Mouse (Mus musculus) layer of hippocampus, postnatal 10 days (tissue): ENCODE measurements around the gene Itpr2. TPM values are rescaled to one million over a fixed set of nuclear protein-coding genes. Genes with fewer than 3 reads are reported as not detected.

Source experiments
- DNase-seq, 2 experiments: peaks; one replicate each; pipeline ENCODE4 v3.0.0; 2021; ENCODE audit warnings: low spot score in 2 of 2
- total RNA-seq, 2 experiments: library from RNA; stranded (reverse); gene quantifications; 2 replicates each; pipeline ENCODE4 v1.2.3; 2021

The Itpr2 gene
- total RNA-seq, 2 experiments from 2014 or later = 27.2 to 28.7 TPM

DNA sequence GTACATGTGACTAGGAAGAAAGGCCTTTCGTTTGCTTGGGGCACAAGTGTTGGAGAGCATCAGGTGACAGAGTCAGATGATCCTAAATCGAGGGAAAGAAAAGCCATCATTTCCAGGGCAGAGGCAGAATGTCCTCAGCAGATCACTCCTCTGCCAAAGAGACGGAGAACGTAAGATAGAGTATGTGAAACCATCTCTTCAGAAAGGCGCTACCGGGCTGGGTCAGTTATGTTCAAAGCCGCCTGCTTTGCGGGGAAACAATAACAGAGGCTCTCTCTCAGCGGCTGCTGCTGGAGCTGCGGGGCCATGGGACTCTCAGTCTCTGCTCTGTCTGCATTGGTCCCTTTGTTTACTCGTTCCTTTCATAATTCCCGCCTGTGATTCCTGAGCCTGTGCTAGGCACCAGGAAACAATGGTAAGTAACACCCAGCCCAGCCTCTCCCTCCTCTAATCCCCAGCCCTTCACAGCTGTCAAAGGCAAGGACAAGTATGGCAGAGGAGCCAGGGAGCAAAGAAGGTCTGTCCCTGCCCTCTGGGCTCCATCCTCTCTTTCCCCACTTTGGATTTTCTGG lies 387.2 kb downstream of the Itpr2 start:
- DNase-seq = no peak

DNA sequence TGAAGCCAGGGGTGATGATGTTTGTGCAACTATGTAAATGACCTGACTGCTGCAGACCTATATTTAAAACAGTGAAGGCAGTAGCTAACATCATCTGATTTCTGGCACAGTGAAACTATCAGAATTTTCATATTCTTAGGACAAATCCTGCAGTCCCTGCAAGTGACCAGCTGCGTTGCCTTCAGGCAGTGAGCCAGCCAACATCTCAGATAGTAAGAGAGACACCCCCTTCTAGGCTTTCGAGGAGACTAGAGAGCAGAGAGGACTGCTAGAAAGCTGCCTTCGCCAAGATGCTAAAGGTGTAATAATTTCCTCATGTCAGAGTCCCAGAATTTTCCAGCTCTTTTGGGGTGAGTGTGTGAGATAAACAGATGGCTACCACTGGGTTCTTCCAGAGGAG lies 388.0 kb downstream of the Itpr2 start:
- DNase-seq = no peak

DNA sequence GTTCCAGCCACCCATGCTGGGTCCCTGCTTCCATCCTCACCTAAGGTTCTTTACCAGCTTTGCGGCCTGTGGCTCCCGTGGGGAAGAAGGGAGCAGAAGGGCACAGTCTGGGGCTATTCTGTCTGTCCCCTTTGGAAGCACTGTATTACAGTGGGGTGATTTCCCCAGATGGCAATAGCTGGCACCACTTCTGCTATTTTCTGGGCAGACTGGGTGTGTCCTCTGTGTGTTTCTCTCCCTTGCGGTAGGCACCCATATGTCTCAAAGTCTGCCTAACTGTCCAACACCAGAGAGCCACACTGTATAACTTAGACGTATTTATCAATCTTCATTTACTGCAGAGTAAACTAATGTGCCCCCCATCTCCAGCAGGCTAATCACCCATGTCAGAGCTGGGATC lies 388.9 kb downstream of the Itpr2 start:
- DNase-seq = no peak

DNA sequence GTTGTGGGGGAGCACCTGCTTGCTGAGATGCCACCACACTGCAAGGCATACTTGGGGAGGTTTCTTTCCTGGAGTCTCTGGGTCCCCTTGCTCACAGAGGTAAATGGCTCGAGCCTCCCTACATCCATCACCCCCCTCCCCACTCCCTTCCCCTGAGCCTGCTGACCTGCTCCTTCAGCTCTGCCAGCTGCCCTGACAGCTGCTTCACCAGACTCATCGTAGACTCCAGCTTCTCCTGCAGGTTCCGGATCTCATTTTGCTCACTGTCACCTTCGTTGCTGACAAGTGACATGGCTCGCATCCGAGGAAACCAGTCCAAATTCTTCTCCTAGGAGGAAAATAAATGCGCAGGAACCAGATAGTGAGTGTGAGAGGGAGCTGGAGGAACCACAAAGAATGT lies 389.8 kb downstream of the Itpr2 start:
- DNase-seq = no peak

DNA sequence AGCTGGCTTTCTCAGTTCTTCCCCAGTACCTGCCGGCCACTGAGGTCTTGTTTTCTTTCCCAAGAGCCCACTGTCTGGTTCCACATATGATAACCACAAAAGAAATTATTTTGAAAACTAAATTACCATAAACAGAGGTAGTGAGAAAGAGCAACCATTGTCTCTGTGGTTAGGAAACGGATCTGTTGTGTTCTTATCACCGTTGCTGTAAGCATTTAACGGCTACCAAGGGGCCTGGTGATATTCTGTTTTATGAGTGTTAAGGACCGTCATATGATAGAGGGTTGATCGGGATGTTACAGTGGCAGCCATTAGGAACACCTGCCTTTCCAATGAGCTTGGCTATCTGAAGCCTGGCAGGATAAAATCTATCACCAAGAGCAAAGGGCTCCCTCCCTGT lies 390.2 kb downstream of the Itpr2 start:
- DNase-seq = no peak

DNA sequence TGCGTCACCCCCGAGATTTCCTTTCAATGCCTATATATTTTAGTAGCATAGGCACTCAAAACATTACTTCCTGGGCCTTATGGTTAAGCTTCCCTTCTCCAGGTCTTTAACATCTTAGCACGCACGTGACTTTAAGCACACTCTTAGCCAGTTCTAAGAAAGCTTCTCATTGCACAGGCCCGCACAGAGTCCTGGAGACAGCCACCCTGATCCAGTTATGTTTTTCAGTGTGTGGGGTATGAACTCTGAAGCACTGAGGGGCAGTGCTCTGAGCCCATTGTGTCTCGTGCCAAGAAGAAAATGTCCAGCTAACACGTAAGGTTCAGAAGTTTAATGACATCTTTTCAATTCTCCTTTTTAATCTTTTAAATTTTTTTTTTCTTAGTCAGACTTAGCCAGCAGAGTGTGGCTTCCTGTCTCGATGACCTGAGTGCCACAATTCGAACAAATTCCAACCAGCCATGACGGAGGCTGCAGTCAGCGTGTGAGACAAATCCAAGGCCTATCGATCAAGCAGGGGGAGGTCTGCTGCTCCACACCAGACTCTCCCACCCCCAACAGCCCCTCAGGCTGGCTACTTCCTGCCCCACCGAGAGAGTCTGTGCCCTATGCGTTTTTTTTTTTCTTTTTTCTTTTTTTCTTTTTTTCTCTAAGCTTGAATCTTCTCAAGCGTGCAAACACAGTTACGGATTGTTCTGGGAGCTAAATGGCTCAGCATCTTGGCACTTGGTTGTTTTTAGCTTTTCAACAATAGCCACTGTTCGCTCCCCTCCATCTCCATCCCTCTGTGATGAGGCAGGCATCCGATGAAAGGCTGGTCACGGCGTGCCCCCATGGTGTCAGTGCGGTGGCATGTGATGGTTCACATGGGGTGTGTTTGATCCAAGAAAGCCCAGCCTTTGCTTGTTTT lies 390.9 kb downstream of the Itpr2 start:
- no peak for DNase-seq

DNA sequence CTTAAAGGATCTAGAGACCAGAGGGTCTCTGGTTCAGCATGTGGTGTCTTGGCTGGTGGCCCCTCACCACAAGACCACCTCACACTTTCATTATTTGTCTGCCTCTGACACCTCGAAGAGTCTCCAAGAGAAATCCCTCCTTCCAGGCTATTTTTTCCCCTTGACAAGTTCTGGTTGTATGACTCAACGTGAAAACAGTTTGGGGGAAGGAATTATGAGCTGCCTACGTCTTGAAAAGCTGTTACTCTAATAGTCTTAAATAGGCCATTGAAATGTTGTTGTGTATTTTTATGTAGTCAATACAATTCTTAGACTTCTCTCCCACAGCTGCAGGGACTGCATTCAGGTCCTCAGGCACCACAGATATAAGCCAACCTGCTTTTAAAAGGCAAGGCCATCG lies 391.6 kb downstream of the Itpr2 start:
- no peak for DNase-seq

DNA sequence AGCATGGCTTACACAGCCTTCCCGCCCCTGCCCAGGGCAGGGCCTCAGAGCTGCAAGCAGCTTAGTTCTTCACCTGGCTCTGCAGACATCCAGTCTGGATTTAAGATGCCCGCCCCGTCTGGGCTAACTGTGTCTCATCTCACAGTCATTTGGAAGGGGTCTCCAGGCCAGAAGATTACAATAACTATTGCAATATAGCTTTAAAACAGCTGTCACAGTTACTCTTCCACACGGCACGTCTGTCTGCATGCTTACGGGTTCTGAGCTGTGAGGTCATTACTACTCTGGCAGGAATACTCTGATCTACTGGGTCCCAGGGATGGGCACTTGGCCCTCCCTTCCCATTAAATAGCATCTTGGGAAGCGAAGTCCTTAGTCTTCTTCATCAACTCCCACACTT lies 393.3 kb downstream of the Itpr2 start:
- DNase-seq = no peak

DNA sequence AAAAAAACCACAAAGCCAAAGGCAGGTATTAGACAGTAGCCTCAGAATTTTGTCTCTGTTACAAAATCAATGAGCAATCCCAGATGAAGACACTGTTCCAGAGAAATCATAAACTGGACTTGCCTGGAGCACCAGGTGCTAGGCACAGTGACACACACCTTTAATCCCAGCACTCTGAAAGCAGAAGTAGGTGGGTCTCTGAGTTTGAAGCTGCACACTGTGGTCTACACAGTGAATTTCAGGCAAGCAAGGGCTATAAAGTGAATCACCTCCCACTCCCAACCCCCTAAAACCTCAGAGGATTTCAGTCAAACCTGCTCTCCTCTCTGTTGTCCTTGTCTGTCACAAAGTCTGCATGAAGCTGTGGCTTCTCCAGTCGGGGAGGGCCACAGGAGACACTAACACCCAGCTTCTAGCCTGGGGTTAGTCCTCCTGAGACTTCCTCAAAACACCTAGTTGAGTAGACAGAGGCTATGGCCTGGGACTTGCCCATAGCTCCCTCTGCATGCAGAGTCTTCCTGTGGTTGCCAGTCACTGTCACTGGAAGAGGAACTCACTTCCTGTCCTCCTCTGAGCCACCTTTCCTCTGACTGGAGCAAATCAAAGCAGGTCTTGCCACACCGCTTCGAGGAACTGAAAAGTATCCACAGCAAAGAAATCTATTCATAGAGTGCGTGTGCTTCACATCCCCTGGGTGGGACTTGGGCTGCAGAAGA lies 394.7 kb downstream of the Itpr2 start:
- DNase-seq = no peak

DNA sequence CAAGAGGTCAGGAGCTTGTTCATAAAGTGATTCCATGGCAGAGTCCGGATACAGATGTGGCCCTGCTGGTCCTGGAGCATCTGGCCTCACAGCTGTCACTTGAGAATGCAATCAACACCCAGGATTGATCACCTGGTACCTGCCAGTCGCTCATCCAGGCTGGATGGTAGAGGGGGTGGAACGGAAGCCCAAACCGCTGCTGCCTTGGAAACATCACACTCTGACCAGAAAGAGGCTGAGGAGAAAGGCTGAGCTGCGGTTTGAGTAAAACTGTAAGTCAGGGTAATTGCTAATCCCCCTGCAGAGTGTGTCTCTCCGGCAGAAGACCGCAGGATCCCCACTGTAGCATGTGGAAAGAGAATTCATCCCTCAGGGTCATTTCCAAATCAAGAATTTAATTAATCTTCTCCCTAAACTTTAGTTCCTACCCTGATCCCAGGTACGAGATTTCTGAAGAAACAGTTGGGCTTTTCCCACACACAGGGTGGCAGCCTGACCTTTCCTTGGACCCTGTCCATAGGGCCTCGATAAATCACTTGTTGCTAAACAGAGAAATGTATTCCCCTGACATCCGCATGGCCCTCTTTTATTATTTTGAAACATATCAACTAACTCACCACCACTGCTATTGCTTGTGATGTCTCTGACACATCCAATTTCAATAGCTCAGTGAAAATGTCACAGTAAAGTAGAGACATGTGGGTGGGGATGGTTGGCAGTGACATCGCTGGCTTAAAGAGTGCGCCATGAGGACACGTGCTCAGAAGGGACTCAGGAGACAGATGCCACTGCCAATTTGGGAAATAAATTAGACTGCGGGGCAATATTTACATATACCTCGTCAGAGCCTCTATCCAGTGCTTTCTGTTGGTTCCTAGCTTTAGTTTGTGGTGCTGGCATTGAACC lies 418.7 kb downstream of the Itpr2 start:
- DNase-seq = no peak

DNA sequence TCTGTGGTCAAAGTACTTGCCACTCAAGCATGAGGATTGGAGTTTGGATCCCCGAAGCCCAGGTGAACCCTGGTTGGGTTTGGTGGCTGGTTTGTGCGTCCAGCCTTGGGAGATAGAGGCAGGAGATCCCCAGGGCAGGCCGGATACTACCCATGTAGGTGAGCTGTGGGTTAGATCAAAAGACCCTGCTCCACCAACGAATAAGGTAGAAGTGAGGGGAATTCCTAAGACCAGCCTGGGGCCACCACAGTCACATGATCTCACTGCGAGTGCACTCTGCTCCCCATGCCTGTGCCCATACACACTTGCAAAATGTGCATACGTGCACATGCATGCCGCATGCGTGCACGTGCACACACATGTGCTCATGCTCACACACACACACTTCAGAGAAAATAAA lies 419.5 kb downstream of the Itpr2 start:
- DNase-seq = no peak

DNA sequence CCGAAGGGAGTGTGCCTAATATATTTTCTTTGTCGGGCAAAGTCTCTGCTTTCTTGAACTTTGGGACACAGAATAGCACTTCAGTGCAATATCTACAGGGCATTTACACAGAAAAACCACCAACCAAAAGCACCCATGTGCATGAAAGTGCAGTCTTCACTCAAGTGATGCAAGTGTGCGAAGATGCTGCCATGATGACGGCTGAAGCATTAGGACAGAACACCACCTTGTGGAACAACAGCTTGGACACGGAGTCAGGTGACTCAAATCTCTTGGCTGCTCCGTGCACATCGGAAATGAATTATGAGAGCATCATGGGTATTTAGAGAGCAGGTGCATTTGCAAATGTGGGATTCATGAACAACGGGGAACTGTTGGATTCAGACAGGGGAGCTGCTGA lies 420.4 kb downstream of the Itpr2 start:
- no peak for DNase-seq

DNA sequence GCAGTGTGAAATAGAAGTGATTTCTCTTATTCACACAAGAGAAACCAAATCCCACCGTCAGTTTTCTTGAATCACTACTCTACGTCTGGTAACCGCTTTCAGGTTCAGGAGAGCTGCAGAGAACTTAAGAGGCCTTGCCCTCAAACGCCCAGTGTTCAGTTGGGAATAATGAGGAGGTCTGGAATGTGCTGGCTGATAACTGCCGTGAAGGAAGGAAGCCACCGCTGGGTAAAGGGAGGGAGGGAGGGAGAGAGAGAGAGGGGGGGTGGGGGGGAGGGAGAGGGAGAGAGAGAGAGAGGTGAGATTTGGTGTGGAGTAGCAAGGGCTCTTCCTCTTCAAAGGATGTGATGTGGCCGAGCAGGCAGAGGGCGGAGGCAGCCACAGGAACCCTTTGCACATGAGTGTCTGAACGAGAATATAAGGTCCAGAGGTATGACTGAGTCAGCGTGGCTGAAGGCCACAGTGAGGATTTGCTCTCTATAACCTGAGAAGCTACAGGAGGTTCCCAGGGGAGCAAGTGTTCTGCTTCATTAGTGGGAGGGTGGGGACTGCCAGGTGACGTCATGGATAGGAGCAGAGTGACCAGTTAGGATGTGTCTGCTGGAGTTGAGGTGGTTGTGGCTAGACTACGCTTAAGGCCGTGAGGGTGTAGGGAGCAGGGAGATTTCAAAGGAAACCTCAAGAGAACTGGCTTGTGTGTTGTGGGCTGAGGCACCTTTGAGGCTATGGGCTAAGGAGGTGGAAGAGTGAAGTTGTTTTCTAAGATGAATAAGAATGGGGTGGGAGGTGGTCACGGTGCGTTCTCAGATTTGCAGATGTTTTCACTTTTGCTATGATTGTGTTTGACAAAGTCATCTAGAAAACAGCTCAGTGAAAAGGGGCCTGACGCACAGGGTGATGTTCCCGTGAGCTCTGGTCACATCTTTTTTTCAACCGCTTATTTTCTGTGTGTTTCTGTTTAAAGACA lies 421.2 kb downstream of the Itpr2 start:
- no peak for DNase-seq

DNA sequence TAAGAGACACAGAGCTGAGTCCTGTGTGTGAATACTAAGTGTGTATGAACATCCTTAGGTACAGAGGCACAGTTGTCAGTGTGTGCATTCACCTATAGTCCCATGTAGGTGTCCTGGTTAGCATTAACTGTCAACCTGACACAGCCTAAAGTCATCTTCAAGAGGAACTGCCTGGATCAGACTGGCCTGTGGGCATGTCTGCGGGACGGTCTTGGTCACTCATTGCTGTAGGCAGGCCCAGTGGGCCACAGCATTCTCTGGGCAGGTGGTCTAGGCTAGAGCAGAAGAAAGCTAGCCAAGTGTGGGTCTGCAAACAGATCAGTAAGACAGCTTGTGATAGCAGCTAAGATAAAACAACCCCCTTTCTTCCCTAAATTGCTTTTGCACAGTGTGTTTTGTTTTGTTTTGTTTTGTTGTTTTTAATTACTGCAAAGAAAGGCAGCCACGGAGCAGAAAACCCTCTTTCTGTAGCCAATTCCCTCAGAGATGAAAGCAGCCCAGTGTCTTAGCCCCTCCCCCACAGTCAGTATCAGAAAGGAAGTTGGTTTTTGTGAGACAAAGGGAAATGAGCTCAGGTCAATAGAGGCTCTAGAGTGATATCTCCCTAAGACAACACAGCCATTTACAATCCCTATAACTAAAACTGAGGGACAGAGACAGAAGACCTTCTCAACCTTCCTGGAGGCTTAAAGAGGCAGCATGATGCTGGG lies 422.1 kb downstream of the Itpr2 start:
- no peak for DNase-seq

DNA sequence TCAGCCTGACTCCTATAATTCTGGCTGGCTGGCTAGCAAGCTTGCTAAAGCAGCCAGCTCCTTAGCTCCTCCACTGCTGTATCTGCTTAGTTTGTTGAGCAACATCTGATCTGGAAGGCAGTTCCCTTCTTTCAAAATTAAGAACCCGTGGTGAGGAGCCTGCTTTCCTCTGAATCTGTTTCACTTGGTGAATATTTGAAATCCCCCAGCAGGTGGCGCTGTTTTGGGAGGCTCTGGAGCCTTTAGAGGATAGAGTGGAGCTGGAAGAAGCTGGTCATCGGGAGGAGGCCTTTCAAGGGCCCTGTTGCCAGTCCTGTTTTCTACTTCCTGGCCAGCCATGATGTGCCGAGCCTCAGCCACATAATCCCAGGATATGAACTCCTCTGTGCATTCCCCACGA lies 422.8 kb downstream of the Itpr2 start:
- peak; percentile 86 to 87 for DNase-seq

DNA sequence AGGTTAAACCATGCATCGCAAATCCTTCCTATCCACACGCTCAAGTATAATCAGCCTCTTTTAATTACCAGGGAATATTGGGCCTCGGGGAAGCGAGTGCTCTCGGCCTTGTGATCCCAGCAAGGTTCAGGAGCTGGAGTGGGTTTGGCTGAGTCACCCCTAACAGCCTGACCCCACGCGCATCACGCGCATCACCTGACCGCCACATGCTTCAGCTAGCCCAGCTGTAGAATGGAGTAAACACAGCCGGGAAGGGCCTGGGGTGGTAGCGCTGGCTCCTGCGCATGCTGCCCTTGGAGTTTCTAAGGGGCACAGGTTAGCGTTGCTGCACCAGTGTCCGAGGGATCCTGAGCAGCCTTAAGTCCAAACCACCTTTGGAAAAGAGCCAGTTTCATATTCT lies 423.9 kb downstream of the Itpr2 start:
- no peak for DNase-seq

DNA sequence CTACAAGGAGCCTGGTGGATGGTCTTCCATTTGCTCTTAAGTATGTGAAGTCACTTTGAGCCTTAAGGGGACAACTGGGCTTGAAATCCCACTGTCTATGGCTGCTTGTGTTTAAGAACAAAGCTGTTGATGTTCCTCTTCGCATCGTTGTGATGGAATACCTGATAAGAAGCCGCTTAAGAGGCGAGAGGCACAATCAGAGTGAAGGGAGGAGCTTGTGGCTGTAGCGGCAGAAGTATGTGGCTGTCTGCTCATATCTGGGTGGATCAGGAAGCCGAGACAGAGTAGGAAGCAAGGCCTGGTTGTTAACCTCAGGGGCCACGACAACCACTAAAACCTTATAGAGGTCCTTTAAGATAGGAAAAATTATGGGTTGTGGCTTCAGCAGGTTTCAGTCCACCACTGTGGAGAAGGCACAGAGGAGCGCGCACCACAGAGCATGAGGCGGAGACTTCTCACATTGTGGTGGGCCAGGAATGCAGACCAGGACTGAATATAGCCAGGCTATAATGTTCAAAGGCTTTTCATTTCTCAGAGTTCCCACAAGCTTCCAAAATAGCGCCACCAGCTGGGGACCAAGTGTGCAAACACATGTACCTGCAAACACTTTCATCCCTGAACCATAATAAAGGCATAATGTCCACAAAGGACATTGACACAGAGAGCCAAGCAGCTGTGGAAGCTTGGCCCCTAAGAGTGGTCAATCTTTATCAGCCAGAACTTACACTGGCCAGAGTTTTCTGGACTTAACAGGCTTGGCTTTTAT lies 424.7 kb downstream of the Itpr2 start:
- DNase-seq = no peak

DNA sequence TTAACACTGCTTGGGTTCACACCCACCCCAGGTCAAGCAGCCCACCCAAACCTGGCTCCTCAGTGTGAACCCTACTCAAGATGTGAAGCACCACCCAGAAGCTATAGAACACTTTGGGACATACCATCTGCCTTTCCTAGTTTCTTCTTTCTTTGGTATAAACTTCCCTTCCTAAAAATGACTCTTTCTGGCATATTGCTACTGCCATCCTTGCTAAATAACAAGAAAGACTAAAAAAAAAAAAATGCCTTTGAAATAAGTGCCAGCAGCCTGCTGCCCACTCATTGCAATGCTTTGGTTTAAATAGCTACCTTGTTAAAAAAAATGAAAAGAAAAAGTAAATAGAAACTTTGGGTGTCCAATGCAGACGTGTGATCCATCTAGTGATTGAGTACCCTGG lies 429.2 kb downstream of the Itpr2 start:
- DNase-seq = no peak

DNA sequence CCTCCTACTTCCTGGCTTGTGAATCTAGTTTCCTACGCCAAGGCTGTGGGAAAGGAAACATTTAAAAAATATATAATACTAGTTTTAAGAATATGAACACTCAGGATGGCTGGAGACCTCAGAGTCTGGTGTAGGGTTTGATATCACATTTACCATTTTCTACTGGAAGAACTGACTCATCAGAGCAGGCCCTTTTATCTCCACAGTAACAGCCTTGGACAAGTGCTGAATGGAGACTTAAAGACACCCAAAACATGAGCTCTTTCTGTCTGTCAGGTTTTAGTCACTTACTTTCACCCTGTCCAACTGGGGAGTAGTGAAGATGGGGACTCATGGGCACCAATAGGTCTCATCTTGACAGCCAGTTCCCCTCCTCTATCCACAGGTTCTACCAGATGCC lies 430.1 kb downstream of the Itpr2 start:
- no peak for DNase-seq
